ENCODE assay signal across 9 mouse cellular contexts in genomic region chr6:86029323-86029713, GRCm38 (mm10). TPM values are rescaled to one million over a fixed set of nuclear protein-coding genes. Genes with fewer than 3 reads are reported as not detected.
A peak's percentile ranks its signal among the peaks of the same experiment; 100 is the strongest.
DNase-seq lines count a peak whose midpoint lies in the region; ATAC-seq lines count a peak whose summit lies in the region.
"Had no signal": no experiment of that assay in that cellular context is flagged by ENCODE, and none has a peak within 500 bp of the region (broad histone marks: within the 10 kb centered on the region; RNA-seq: fewer than 3 reads in every experiment).

No protein-coding gene starts in this region.

- H3K9ac ChIP-seq in heart, embryonic 15.5 days: no peak overlapping the region; the same call in 1 of the 2 replicates
- peak overlapping the region; percentile 98 for H3K9ac ChIP-seq in forebrain, embryonic 14.5 days (ENCODE audit: low read length)
- H3K9ac ChIP-seq in liver, embryonic 15.5 days: no peak overlapping the region

- no peak for DNase-seq in heart, postnatal 10 days
- peak; percentile 54 for DNase-seq in brain, adult 2 months (ENCODE audit: low read depth, low spot score)
- DNase-seq in forebrain, embryonic 14.5 days (ENCODE audit: low spot score): no peak
- no peak for DNase-seq in gastrocnemius, postnatal 4 days (ENCODE audit: low spot score in 2 of 2)
- DNase-seq in gastrocnemius, postnatal 25 days: no peak
- DNase-seq in layer of hippocampus, postnatal 36 days: no peak

- H3K27ac ChIP-seq in heart, embryonic 15.5 days: no peak overlapping the region
- H3K27ac ChIP-seq in forebrain, embryonic 14.5 days (ENCODE audit: low read depth, low read length): peak overlapping the region; percentile 97
- no peak overlapping the region for H3K27ac ChIP-seq in liver, embryonic 15.5 days (replicated peaks)

- no peaks in the 10 kb centered on the region for H3K36me3 ChIP-seq in heart, embryonic 15.5 days
- no peaks in the 10 kb centered on the region for H3K36me3 ChIP-seq in forebrain, embryonic 14.5 days (ENCODE audit: control insufficient read depth, insufficient read depth, low read length)
- no peaks in the 10 kb centered on the region for H3K36me3 ChIP-seq in liver, embryonic 15.5 days (replicated peaks)

- H3K4me1 ChIP-seq in heart, embryonic 15.5 days (replicated peaks): peaks cover 7% of the 10 kb centered on the region
- peaks cover 21% of the 10 kb centered on the region for H3K4me1 ChIP-seq in forebrain, embryonic 14.5 days (ENCODE audit: control insufficient read depth, insufficient read depth, low read length)
- no peaks in the 10 kb centered on the region for H3K4me1 ChIP-seq in liver, embryonic 15.5 days (replicated peaks)

- 13% methylated on average over 6 of the region's 6 CpGs for WGBS in heart, embryonic 15.5 days
- WGBS in forebrain, embryonic 14.5 days: 4% methylated on average over 6 of the region's 6 CpGs
- WGBS in liver, embryonic 15.5 days (ENCODE audit: insufficient replicate concordance): 17% methylated on average over 6 of the region's 6 CpGs

- H3K27me3 ChIP-seq in heart, embryonic 15.5 days: peaks cover 40% of the 10 kb centered on the region
- H3K27me3 ChIP-seq in forebrain, embryonic 14.5 days (replicated peaks; ENCODE audit: control insufficient read depth, insufficient read depth, low read length): no peaks in the 10 kb centered on the region
- peaks cover 94% of the 10 kb centered on the region for H3K27me3 ChIP-seq in liver, embryonic 15.5 days

- peak overlapping the region; percentile 54 for H3K4me3 ChIP-seq in heart, embryonic 15.5 days
- peak overlapping the region; percentile 79 for H3K4me3 ChIP-seq in forebrain, embryonic 14.5 days (ENCODE audit: low read depth, low read length)
- peak overlapping the region; percentile 20; the same call in 1 of the 2 replicates for H3K4me3 ChIP-seq in liver, embryonic 15.5 days (replicated peaks)

- intact Hi-C loops in heart, postnatal 10 days (cut with DNase I): no loop called here

- no peak for ATAC-seq in heart, embryonic 15.5 days (replicated peaks; ENCODE audit: insufficient number of reproducible peaks, insufficient read depth, low FRiP score, low read depth)
- ATAC-seq in forebrain, embryonic 14.5 days: no peak; the same call in 1 of the 2 replicates
- ATAC-seq in liver, embryonic 15.5 days (ENCODE audit: insufficient read depth): no peak

- H3K9me3 ChIP-seq in heart, embryonic 15.5 days (replicated peaks): no peaks in the 10 kb centered on the region
- H3K9me3 ChIP-seq in forebrain, embryonic 14.5 days (replicated peaks; ENCODE audit: control insufficient read depth, low read length): no peaks in the 10 kb centered on the region
- H3K9me3 ChIP-seq in liver, embryonic 15.5 days (replicated peaks): no peaks in the 10 kb centered on the region

- peak overlapping the region; percentile 95 for H3K4me2 ChIP-seq in heart, embryonic 15.5 days
- peak overlapping the region; percentile 82 for H3K4me2 ChIP-seq in forebrain, embryonic 14.5 days (ENCODE audit: low read length)
- H3K4me2 ChIP-seq in liver, embryonic 15.5 days: no peak overlapping the region

RNA-seq across cellular contexts. Expression of gene Add2, which starts 0.8 kb away (rescaled TPM):
- polyA plus RNA-seq in heart, embryonic 15.5 days (2015; fragmentation: Nextera tagmentation; extraction: Ambion mirVana): 1.6 and 5.0 TPM in 2 replicates
- total RNA-seq in heart, postnatal 10 days (2021): 1 to 10 TPM; 1.4 to 1.9 TPM
- polyA plus RNA-seq in forebrain, embryonic 14.5 days (2014; fragmentation: Nextera tagmentation; extraction: Ambion mirVana): 108 and 134 TPM in 2 replicates
- polyA plus RNA-seq in liver, embryonic 15.5 days (2015; fragmentation: Nextera tagmentation; extraction: Ambion mirVana): 89.4 and 102 TPM in 2 replicates
- 1 to 10 TPM in 1 of 2 experiments, under 1 TPM in 1; 0.74 to 1.2 TPM for total RNA-seq in gastrocnemius, postnatal 4 days (2021)
- under 1 TPM; 0.10 to 0.13 TPM for total RNA-seq in gastrocnemius, postnatal 25 days (2021)
- total RNA-seq in layer of hippocampus, postnatal 36 days (2021): 100 to 1,000 TPM; 262 to 287 TPM

RNA-seq across cellular contexts. Expression of gene Figla, which starts 13.3 kb away (rescaled TPM):
- not detected in 2 replicates for polyA plus RNA-seq in heart, embryonic 15.5 days (2015; fragmentation: Nextera tagmentation; extraction: Ambion mirVana)
- total RNA-seq in heart, postnatal 10 days (2021): not detected
- polyA plus RNA-seq in forebrain, embryonic 14.5 days (2014; fragmentation: Nextera tagmentation; extraction: Ambion mirVana): not detected in 2 replicates
- polyA plus RNA-seq in liver, embryonic 15.5 days (2015; fragmentation: Nextera tagmentation; extraction: Ambion mirVana): not detected in 2 replicates
- total RNA-seq in gastrocnemius, postnatal 4 days (2021): not detected
- total RNA-seq in gastrocnemius, postnatal 25 days (2021): not detected
- total RNA-seq in layer of hippocampus, postnatal 36 days (2021): not detected
- total RNA-seq: gastrocnemius, postnatal 14 days had no signal

Comparison
In these comparisons a context has a peak if more than half of its experiments do, and no peak if none do; other contexts are left out.
1. H3K4me3 ChIP-seq: peak in every context shown above with its lines; median percentile 79 in forebrain, embryonic 14.5 days; 54 in heart, embryonic 15.5 days; 20 in liver, embryonic 15.5 days.
2. RNA of gene Add2, which starts 0.8 kb away (total RNA-seq): 262 to 287 TPM in layer of hippocampus, postnatal 36 days; 1.4 to 1.9 TPM in heart, postnatal 10 days, 0.74 to 1.2 TPM in gastrocnemius, postnatal 4 days and 0.10 to 0.13 TPM in gastrocnemius, postnatal 25 days; every median in the first group is over 10 times any median in the second.